19 mouse cellular contexts compared by ENCODE assay signal in genomic region chr7:64896587-64896986, GRCm38 (mm10). TPM values are rescaled to one million over a fixed set of nuclear protein-coding genes. Genes with fewer than 3 reads are reported as not detected.
DNase-seq lines count a peak whose midpoint lies in the region; ATAC-seq lines count a peak whose summit lies in the region.
"Had no signal": no experiment of that assay in that cellular context is flagged by ENCODE, and none has a peak within 500 bp of the region (broad histone marks: within the 10 kb centered on the region; RNA-seq: fewer than 3 reads in every experiment).

No protein-coding gene starts in this region.

- 0 out of 2 replicates have a peak, but pooled peaks have one; percentile 50 for ATAC-seq in common myeloid progenitor, adult 5-6 weeks (replicated peaks; ENCODE audit: low read depth, poor library complexity, severe bottlenecking)
- ATAC-seq in hematopoietic stem cell, adult 5-6 weeks (replicated peaks in 1 of 2; ENCODE audit: insufficient read depth in 1 of 2, low FRiP score in 2 of 2, low TSS enrichment in 1 of 2, low read depth in 1 of 2, poor library complexity in 2 of 2, severe bottlenecking in 2 of 2) = peak; percentile 32 to 58; a peak in 1 of 4 replicates
- peak; percentile 6; the same call in 1 of the 2 replicates for ATAC-seq in neutrophil, adult 5-6 weeks (ENCODE audit: extremely low read depth, insufficient number of reproducible peaks, low FRiP score, poor library complexity, severe bottlenecking)
- ATAC-seq: activated CD4-positive, CD25-positive, alpha-beta regulatory T cell, adult 4 months; forebrain, embryonic 14.5 days; forebrain, embryonic 16.5 days had no signal

- peak; percentile 50 for DNase-seq in ZHBTc4 (ENCODE audit: low read depth, low spot score)
- DNase-seq in gastrocnemius, adult 8-10 months (ENCODE audit: low spot score in 2 of 2) = no peak
- DNase-seq in thymus, postnatal 14 days = no peak
- no peak for DNase-seq in embryo, embryonic 10 days (ENCODE audit: low spot score)
- DNase-seq: adrenal gland, adult 8-10 months; adrenal gland, postnatal 14 days; adrenal gland, postnatal 36 days; cerebellum, adult 11-12 months; cerebellum, adult 2 months; cerebellum, adult 9-11 months; cerebellum, postnatal 14 days; cerebellum, postnatal 36 days; embryo, embryonic 11 days had no signal

RNA-seq across cellular contexts. Expression of gene Nsmce3, which starts 23.8 kb away (rescaled TPM):
- 5.5 and 6.4 TPM in 2 replicates for total RNA-seq in common myeloid progenitor, adult 5-6 weeks (2017)
- total RNA-seq in hematopoietic stem cell, adult 5-6 weeks (2017) = 5.9 and 6.0 TPM in 2 replicates
- 3.8 and 4.5 TPM in 2 replicates for total RNA-seq in neutrophil, adult 5-6 weeks (2017)
- 1 to 10 TPM; 2.3 to 2.9 (median 2.6) TPM for total RNA-seq in gastrocnemius, adult 8-10 months (2022)
